Mouse (Mus musculus): ENCODE data around the gene Ift172.

GRCm38 (mm10) chr5:31203866-31204265 lies 87.0 kb downstream of the Ift172 start:
- no peak for TF ChIP-seq CTCF (IDR thresholded peaks at IDR 0.05; ENCODE audit: extremely low read depth, insufficient read length, insufficient replicate concordance, low read depth, low read length)
- TF ChIP-seq POLR2A (IDR thresholded peaks at IDR 0.05; ENCODE audit: low read depth, low read length), result no peak
